Mouse (Mus musculus) kidney, postnatal 0 days (tissue): ENCODE results near the gene Yipf3. TPM values are rescaled to one million over a fixed set of nuclear protein-coding genes. Genes with fewer than 3 reads are reported as not detected.
A peak's percentile ranks its signal among the peaks of the same experiment; 100 is the strongest.

Experiments
- ATAC-seq: fragments of 200-750 bp; cut with Nextera tagmentation; replicated peaks from 2 replicates; pipeline ENCODE4 v1.8.0; 2017; ENCODE audit warnings: low read depth, moderate number of reproducible peaks, moderate TSS enrichment, moderate library complexity; ENCODE audit not compliant: low FRiP score
- DNase-seq: peaks from one replicate; pipeline ENCODE4 v3.0.0-alpha.2; 2016; ENCODE audit warnings: low spot score
- H3K27ac ChIP-seq: fragments of 300-500 bp; sonication (generic); 2 replicates; pipeline ENCODE4 v1.5.1; 2014; ENCODE audit warnings: mild to moderate bottlenecking
- H3K27me3 ChIP-seq: fragments of 300-500 bp; sonication (generic); 2 replicates; pipeline ENCODE4 v1.6.1; 2014; ENCODE audit warnings: low read length, mixed read lengths; ENCODE audit not compliant: insufficient read depth
- H3K36me3 ChIP-seq: fragments of 300-500 bp; sonication (generic); 2 replicates; pipeline ENCODE4 v1.6.1; 2014; ENCODE audit warnings: low read length, mixed read lengths; ENCODE audit not compliant: insufficient read depth
- H3K4me1 ChIP-seq: fragments of 300-500 bp; sonication (generic); replicated peaks from 2 replicates; pipeline ENCODE4 v1.6.1; 2014; ENCODE audit warnings: antibody characterized with exemption, low read length, mixed read lengths; ENCODE audit not compliant: insufficient read depth
- H3K4me2 ChIP-seq: fragments of 300-500 bp; sonication (generic); 2 replicates; pipeline ENCODE4 v1.6.1; 2014; ENCODE audit warnings: mild to moderate bottlenecking, low read length, moderate library complexity, mixed read lengths
- H3K4me3 ChIP-seq: fragments of 300-500 bp; sonication (generic); replicated peaks from 2 replicates; pipeline ENCODE4 v1.5.1; 2014; ENCODE audit warnings: low read depth, low read length
- H3K9ac ChIP-seq: fragments of 300-500 bp; sonication (generic); 2 replicates; pipeline ENCODE4 v1.6.1; 2014; ENCODE audit warnings: low read depth, low read length
- H3K9me3 ChIP-seq: fragments of 300-500 bp; sonication (generic); replicated peaks from 2 replicates; pipeline ENCODE4 v1.6.1; 2016; ENCODE audit warnings: low read length, inconsistent platforms, mixed read lengths
- CTCF ChIP-seq: IDR thresholded peaks from 2 replicates; pipeline ENCODE4 v1.5.1; 2016; ENCODE audit warnings: antibody characterized with exemption, low read depth, mild to moderate bottlenecking, moderate library complexity
- WGBS: fragments of 180-500 bp; shearing (Covaris S2); extraction: QIAGEN DNeasy Blood & Tissue Kit; methylation state at CpG from one replicate; pipeline ENCODE4 v1.1.7; 2014; 5-methylcytosine and 5-hydroxymethylcytosine counted together
- polyA plus RNA-seq: library from polyadenylated mRNA; unstranded; fragments of >200 nt; fragmentation: Nextera tagmentation; extraction: Ambion mirVana; gene quantifications from 2 replicates; pipeline ENCODE4 v1.2.1, GENCODE M21; 2015

Gene Yipf3
- polyA plus RNA-seq, 1 experiment from 2014 or later: 112 TPM

DNA sequence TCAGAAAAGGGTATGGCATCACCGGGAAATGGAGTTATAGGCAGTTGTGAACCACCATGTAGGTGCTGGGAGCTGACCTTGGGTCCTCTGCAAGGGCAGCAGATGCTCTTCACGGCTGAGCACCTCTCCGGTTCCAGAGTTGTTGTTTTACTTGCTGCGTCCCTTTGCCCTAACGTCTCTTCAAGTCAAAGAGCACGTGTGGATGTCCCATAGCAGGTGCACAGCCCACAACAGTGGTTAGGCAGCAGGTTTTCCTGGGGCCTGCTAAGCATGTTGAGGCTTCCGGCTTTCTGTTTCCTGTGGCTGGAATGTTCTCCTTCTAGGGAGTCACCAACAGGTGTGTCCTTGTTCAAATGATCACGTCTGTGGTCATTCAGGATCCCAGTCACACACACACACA is 36.0 kb downstream of the Yipf3 start:
- 66% methylated on average over 8 of the region's 8 CpGs for WGBS
- DNase-seq (no peak), ATAC-seq (no peak)
- Histone ChIP-seq H3K27me3 (no peaks in the 10 kb centered on the region), H3K27ac (no peak overlapping the region), H3K9ac (no peak overlapping the region), H3K4me2 (no peak overlapping the region), H3K4me1 (peaks cover 9% of the 10 kb centered on the region; the same call in 1 of the 2 replicates), H3K36me3 (no peaks in the 10 kb centered on the region), H3K4me3 (no peak overlapping the region), H3K9me3 (no peaks in the 10 kb centered on the region)
- TF ChIP-seq CTCF: no peak

DNA sequence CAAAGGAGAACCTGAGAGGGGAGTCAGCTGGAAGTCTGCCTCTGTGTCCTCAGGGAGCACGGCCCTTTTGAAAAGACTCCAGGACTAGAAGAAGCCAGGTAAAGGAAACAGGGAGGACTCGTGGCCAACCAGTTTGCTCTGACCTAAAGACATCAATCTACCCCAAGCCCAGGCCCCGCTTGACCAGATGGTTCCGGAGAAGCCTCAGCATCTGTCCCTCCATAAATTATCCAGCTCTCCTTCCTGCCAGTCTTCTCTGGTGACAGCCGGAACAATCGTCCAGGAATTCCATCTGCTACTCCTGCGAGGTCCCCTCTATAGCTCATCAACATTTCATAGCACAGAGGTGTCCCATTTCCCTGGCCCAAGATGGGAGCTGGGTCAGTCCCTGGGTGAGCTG is 36.8 kb downstream of the Yipf3 start:
- TF ChIP-seq CTCF: no peak
- ATAC-seq: no peak

DNA sequence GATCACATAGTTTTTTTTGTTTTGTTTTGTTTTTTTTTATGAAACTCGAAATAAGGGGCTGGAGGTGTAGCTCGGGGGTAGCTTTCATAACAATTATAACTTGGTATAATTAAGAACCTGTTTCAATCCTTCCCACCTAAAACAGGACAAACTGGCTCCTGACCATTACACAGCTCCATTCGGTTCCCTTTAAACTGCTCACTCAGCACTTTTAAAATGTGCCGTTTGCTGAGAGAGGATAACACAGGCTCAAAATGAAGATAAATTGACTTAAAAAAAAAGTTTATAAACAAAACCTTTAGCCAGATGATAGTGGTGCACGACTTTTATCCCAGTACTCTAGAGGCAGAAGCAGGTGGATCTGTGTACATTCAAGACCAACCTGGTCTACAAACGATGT is 37.5 kb downstream of the Yipf3 start:
- ATAC-seq (no peak), DNase-seq (no peak)
- H3K9ac ChIP-seq: no peak overlapping the region
- H3K9me3 ChIP-seq: no peaks in the 10 kb centered on the region
- H3K27ac ChIP-seq: no peak overlapping the region
- no peak overlapping the region for H3K4me2 ChIP-seq
- no peaks in the 10 kb centered on the region for H3K27me3 ChIP-seq
- peaks cover 9% of the 10 kb centered on the region; the same call in 1 of the 2 replicates for H3K4me1 ChIP-seq
- no peak for TF ChIP-seq CTCF
- H3K36me3 ChIP-seq: no peaks in the 10 kb centered on the region
- WGBS: 58% methylated on average over 6 of the region's 6 CpGs
- H3K4me3 ChIP-seq: no peak overlapping the region

More for the DNA sequence above, 36.8 kb downstream of the Yipf3 start:
- Histone ChIP-seq H3K4me1 (peaks cover 9% of the 10 kb centered on the region; the same call in 1 of the 2 replicates), H3K9me3 (no peaks in the 10 kb centered on the region), H3K9ac (no peak overlapping the region), H3K27me3 (no peaks in the 10 kb centered on the region), H3K4me3 (no peak overlapping the region), H3K36me3 (no peaks in the 10 kb centered on the region), H3K4me2 (no peak overlapping the region), H3K27ac (no peak overlapping the region)
- DNase-seq: no peak
- 24% methylated on average over 7 of the region's 7 CpGs for WGBS

DNA sequence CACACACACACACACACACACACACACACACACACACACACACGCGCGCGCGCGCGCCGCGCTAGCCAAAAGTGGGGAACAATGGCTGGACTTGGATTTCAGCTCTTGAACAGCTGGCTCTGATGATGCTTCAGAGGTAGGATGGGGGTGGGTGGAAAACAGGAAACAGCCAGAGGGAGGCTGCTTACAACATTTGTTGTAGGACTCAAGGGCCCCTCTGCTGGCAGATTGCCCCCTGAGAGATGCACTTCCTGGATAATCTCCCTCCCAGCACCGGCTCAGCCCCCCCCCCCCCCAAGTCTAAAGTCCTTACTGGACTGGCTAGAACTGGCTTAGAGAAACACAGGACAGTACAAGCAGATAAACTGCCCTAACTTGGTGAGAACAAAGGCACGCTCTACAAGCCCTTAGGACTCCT is 39.8 kb downstream of the Yipf3 start:
- no peak overlapping the region for H3K4me3 ChIP-seq
- H3K9me3 ChIP-seq: no peaks in the 10 kb centered on the region
- no peak overlapping the region for H3K9ac ChIP-seq
- 0 out of 2 replicates have a peak overlapping the region, but pooled peaks have one; percentile 7 for H3K4me2 ChIP-seq
- H3K36me3 ChIP-seq: no peaks in the 10 kb centered on the region
- ATAC-seq: peak; percentile 56; the same call in 1 of the 2 replicates
- 50% methylated on average over 11 of the region's 11 CpGs for WGBS
- H3K4me1 ChIP-seq: no peaks in the 10 kb centered on the region
- peak; percentile 85 for DNase-seq
- peak overlapping the region; percentile 19; the same call in 1 of the 2 replicates for H3K27ac ChIP-seq
- no peaks in the 10 kb centered on the region for H3K27me3 ChIP-seq
- TF ChIP-seq CTCF: no peak

DNA sequence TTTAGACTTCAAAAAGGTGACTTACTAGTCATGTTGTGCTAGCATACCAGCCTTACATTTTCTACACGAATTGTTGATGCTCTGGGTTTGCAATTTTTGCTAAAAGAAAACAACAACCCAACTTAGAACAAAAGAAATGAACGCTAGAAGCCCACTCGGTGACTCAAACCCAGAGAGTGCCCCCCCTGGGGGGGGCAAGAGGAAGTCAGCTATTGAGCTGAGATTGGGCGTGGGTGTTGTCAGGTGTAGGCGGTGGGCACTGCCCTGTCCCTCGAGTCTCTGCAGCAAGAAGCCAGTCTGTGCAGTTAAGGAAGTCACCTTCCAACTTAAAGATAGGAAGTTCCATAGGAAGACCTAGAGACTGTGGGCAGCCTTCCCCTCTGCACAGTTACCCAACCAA is 48.7 kb downstream of the Yipf3 start:
- 40% methylated on average over 6 of the region's 6 CpGs for WGBS
- Histone ChIP-seq H3K4me3 (peak overlapping the region; percentile 60; the same call in 1 of the 2 replicates), H3K9ac (no peak overlapping the region), H3K9me3 (no peaks in the 10 kb centered on the region), H3K27ac (no peak overlapping the region), H3K36me3 (no peaks in the 10 kb centered on the region), H3K4me2 (no peak overlapping the region), H3K4me1 (peaks cover 4% of the 10 kb centered on the region; the same call in 1 of the 2 replicates), H3K27me3 (peaks cover 33% of the 10 kb centered on the region)
- no peak for TF ChIP-seq CTCF
- no peak for ATAC-seq
- no peak for DNase-seq

DNA sequence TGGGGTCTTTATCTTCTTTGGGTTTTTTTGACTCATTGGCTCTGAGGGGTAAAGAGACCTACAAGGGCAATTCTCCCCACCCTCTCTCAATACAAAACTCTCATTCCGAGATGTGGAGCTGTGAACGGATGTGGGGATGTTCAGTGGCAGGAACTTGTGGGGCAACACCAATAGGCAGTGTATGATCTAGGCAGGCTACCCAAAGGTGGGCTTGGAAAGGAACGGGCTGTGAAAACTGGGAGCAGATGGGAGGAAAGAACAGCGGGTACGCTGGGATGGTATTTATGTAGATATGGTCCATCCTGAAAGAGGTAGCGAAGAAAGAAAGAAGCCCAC is 49.1 kb downstream of the Yipf3 start:
- 10% methylated on average over 6 of the region's 6 CpGs for WGBS
- no peak for TF ChIP-seq CTCF
- ATAC-seq: no peak
- Histone ChIP-seq H3K27me3 (peaks cover 33% of the 10 kb centered on the region), H3K4me1 (peaks cover 4% of the 10 kb centered on the region; the same call in 1 of the 2 replicates), H3K4me2 (peak overlapping the region; percentile 99), H3K9ac (no peak overlapping the region), H3K4me3 (peak overlapping the region; percentile 60), H3K36me3 (no peaks in the 10 kb centered on the region), H3K27ac (no peak overlapping the region), H3K9me3 (no peaks in the 10 kb centered on the region)
- no peak for DNase-seq
